Mouse (Mus musculus): Measurements from ENCODE around the gene Usp37.
"Not testable (repeated sequence)": the region's sequence is repeated elsewhere in the genome, so short reads cannot be mapped to it uniquely, and the experiment has no call there.

Usp37 gene

GRCm38 (mm10) chr1:74396456-74397222, 147.4 kb downstream of the Usp37 start:
- DNase-seq: not testable (repeated sequence)

GRCm38 (mm10) chr1:74395290-74395689, 148.8 kb downstream of the Usp37 start:
- DNase-seq: no peak

DNA sequence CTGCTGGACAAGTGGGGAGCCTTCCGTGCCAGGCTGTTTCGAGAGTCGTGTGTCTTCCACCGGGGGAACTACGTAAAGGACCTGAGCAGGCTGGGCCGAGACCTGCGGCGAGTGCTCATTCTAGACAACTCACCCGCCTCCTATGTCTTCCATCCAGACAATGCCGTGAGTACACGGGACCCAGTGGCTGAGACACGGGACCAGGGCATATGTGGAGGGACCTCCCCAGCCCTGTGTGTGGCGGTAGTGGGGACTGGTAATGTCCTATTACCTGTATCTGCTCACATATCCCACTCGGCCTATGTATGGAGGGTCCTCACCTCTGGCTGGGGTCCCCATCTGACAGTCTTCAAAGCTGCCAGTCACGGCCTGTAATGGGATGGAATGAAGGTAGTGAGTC, 149.2 kb downstream of the Usp37 start:
- DNase-seq: no peak

GRCm38 (mm10) chr1:74394311-74394710, 149.8 kb downstream of the Usp37 start:
- no peak for DNase-seq

DNA sequence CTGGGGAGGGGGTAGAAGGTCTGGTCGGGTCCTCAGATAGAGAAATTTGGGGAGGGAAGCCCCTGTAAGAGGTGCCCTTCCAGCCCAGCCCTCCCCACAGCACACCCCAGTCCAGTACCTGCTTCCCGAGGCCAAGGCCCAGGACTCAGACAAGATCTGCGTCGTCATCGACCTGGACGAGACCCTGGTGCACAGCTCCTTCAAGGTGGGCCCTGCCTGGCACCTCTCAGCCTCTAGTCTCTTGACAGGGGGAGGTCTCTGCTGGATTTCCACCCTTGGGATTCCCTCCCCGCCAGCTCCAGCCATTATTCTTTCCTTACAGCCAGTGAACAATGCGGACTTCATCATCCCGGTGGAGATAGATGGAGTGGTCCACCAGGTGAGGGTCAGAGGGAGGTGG, 150.4 kb downstream of the Usp37 start:
- no peak for DNase-seq

GRCm38 (mm10) chr1:74393010-74393409, 151.1 kb downstream of the Usp37 start:
- no peak for DNase-seq

- no peak for DNase-seq
Observed at GRCm38 (mm10) chr1:74392446-74392994, 151.6 kb downstream of the Usp37 start.

DNA sequence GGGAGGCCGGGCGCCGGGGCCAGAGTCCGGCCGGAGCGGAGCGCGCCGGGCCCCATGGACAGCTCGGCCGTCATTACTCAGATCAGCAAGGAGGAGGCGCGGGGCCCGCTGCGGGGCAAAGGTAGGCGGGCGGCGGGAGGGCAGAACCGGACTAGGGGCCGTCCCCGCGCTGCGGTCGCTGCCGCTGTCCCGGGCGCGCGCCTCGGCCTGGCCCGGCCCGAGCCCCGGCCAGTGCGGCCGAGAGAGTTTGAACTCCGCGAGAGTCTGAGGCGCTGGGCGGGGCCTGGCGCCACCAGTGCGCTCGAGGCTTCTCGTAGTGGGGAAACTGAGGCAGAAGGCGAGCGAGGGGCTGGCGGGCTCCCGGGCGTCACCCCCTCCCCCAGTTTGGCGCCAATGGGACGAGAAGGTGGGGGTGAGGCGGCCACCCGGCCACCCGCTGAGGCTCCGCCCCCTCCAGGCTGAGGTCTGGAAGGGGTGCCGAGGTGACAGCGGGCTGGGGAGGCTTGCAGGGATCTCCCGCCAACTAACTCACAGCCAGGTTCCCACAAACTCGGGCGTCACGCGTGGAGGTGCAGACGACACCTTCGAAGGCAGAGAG, 152.1 kb downstream of the Usp37 start:
- DNase-seq: peak; percentile 80

DNA sequence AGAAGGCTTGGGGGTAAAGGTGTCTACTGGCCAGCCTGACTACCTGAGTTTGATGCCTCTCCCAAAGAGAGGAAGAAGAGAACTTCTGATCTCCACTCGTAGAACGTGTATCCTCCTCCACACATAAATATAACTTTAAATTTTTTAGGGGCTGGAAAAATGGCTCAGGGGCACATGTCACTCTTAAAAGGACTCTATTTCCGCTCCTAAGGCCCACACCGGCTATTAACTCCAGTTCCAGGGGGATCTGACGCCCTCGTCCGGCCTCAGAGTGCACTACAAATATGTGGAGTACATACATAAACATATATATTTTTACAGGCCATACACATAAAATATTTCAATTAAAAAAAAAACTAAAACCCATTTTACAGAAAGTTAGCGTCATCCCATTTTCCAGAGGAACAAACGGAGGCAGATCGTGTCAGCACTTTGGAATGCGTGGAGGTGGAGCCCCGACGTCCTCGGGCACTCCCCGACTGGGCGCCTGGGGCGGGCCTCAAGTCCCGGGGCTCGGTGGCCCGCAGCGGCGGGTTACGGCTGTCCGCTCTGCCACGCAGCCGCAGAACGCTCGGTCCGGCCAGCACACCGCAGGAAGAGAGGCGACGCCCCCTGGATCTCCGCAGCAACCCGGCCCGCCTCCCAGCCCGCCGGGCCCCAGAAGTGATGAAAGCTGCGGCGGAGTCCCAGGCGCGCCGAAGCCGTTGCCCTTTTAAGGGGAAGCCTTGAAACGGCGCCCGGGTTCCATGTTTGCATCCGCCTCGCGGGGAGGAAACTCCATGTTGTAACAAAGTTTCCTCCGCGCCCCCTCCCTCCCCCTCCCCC, 152.9 kb downstream of the Usp37 start, which contains the start of gene Ctdsp1:
Ctdsp1 (plus strand) TSS at position 586 of the 825 bp plus-strand sequence.
- DNase-seq: peak; percentile 98

- DNase-seq: peak; percentile 80
Observed at GRCm38 (mm10) chr1:74390287-74390906, 153.7 kb downstream of the Usp37 start.

DNA sequence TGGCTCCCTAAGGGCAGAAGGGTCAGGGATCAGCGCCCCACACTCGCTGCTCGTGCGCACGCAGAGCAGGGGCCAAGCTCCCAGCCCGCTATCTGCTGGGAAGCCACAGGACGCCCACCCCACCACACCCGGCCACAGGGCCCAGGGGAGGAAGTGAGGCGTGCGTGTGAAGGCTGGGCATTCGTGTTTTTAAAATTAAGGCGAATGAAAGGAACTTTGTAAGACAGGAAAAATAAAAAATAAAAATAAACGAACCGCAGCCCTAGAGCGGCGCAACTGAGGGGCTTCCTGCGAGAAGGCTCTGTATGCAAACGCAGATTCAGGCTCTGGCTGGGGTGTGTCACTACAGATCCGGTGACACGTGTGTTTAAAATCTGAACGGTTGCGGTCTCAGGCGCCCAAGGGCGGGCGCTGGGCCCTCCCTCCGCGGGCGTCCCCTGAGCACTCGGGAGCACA, 154.2 kb downstream of the Usp37 start:
- DNase-seq: peak; percentile 48

GRCm38 (mm10) chr1:74388398-74388920, 155.6 kb downstream of the Usp37 start:
- no peak for DNase-seq

GRCm38 (mm10) chr1:74387386-74387988, 156.6 kb downstream of the Usp37 start:
- DNase-seq: no peak

DNA sequence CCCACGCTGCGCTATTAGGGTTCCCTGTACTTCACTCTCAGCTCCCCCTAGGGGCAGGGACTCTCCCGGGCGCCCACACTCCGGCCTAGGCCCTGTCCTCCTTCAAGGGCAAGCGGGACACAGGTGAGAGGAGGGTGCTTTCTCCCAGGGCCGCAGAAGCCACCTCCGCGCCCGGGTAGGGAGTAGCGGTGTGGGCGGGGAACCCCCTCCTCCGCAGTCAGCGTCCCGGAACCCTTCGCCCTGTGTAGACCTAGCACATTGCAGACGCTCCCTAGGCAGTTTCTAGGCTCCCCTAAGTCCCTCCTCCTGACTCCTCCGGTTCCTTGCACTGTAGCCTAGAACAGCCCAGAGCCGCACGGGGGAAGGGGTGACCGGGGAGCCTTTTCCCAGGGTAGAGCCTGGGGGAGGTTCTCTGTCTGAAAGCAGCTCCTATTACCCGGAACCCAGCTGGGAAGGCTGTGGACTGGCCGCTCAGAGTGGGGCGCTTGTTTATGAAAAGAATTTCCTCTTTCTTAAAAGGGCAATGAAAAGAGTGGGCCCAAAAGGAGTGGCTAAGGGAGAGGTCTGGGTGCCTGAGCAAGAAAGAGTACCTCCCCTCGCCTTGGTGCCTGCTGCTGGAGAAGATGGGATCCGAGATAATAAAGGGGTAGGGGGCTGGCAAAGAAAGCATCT, 157.2 kb downstream of the Usp37 start:
- DNase-seq: peak; percentile 94

- no peak for DNase-seq
Observed at GRCm38 (mm10) chr1:74386363-74386713, 157.7 kb downstream of the Usp37 start.

- DNase-seq: no peak
Observed at GRCm38 (mm10) chr1:74385531-74385930, 158.6 kb downstream of the Usp37 start.
